Mouse (Mus musculus): ENCODE data around the gene Ak3.

Ak3 gene

GRCm38 (mm10) chr19:28991391-28991790 is 56.4 kb downstream of the Ak3 start:
- DNase-seq (ENCODE audit: low spot score) = no peak

- no peak for DNase-seq (ENCODE audit: low spot score)
These were observed 57.1 kb downstream of the Ak3 start for GRCm38 (mm10) chr19:28990590-28991221.

- peak; percentile 94 for DNase-seq (ENCODE audit: low spot score)
These were observed 57.6 kb downstream of the Ak3 start, which contains the start of gene Cdc37l1 for GRCm38 (mm10) chr19:28990194-28990589. TSS of gene Cdc37l1 (plus strand) at chr19:28990352.

DNA sequence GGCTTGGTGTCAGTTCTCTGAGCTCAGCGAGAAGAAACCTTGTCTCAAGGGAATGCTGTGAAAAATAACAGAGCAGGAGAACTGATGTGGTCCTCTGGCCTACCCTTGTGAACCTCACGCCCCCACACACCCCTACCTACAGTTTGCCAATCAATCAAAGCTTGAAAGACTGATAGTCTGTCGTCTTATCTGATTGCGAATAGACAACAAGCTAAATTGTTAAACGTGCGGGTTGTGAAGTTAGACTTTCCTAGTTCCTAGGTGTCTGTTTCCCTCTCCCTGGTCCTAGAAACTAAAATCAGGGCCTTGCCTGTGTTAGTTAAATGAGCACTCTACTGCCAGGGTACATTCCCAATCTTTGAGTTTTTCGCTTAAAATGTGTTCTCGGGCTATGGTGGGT is 58.2 kb downstream of the Ak3 start:
- no peak for DNase-seq (ENCODE audit: low spot score)

- no peak for DNase-seq (ENCODE audit: low spot score)
These were observed 65.1 kb downstream of the Ak3 start for GRCm38 (mm10) chr19:28982617-28983016.

DNA sequence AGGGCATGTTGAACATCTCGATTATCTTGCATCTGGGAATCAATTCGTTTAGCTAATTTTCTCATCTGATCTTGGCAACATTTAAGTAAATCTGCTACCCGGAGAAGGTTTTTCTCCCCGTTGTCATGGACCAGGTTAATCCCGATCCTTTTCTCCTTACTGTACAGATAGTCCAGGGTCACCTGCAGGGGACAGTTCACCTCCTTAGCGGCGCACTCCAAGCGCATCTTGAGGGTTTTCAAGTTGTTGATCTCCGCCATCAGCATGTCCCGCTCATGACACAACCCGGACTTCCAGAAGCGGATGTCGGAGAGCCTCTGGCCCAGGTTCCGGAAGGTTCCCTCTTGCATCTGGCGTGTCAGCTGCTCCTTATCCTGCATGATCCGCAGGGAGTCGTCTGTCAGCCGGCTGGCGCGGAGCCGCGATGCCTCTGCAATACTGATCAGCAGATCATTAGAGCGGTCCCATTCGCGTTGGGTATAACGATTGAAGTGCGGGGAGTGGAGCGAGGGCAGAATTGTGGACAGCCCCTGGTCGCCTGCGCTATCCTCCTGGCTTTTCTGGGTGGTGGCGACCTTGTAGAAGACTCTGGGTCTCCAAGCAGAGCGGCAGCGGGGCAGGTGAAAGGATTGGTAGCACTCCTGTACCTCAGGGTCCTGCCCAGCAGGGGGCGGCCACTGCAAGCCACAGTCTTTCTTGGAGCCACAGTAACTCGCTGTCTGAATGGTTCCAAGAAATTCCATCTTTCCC is 72.7 kb downstream of the Ak3 start:
- peak; percentile 45 for DNase-seq (ENCODE audit: low spot score)

Data from ovary, postnatal 10 days (tissue).